Mouse (Mus musculus): Measurements from ENCODE around the gene Ank2. TPM values are rescaled to one million over a fixed set of nuclear protein-coding genes. Genes with fewer than 3 reads are reported as not detected.
"Not testable (repeated sequence)": the region's sequence is repeated elsewhere in the genome, so short reads cannot be mapped to it uniquely, and the experiment has no call there.

The Ank2 gene
- total RNA-seq, 2 experiments from 2014 or later = 730 to 767 TPM

GRCm38 (mm10) chr3:127513699-127514098 is 14.5 kb upstream of the Ank2 start:
- TF ChIP-seq CTCF (conservative IDR thresholded peaks at IDR 0.05) = no peak
- no peak for DNase-seq (ENCODE audit: low spot score in 2 of 2)
- Histone ChIP-seq H3K27ac (no peak overlapping the region), H3K4me3 (no peak overlapping the region)

GRCm38 (mm10) chr3:127512794-127513335 is 13.7 kb upstream of the Ank2 start:
- no peak for TF ChIP-seq CTCF (conservative IDR thresholded peaks at IDR 0.05)
- no peak for DNase-seq (ENCODE audit: low spot score in 2 of 2)
- no peak overlapping the region for H3K27ac ChIP-seq
- no peak overlapping the region for H3K4me3 ChIP-seq

GRCm38 (mm10) chr3:127511786-127512746 is 12.9 kb upstream of the Ank2 start:
- Histone ChIP-seq H3K27ac (no peak overlapping the region), H3K4me3 (no peak overlapping the region)
- TF ChIP-seq CTCF (conservative IDR thresholded peaks at IDR 0.05) = no peak
- DNase-seq (ENCODE audit: low spot score in 2 of 2) = no peak

- no peak for DNase-seq (ENCODE audit: low spot score in 2 of 2)
- no peak overlapping the region for H3K27ac ChIP-seq
- no peak overlapping the region for H3K4me3 ChIP-seq
- no peak for TF ChIP-seq CTCF (conservative IDR thresholded peaks at IDR 0.05)
These were observed 9.0 kb upstream of the Ank2 start for GRCm38 (mm10) chr3:127507878-127508783.

- peak overlapping the region; percentile 87 for H3K27ac ChIP-seq
- DNase-seq (ENCODE audit: low spot score in 2 of 2) = peak in 1 of 2 experiments; percentile 21
- no peak for TF ChIP-seq CTCF (conservative IDR thresholded peaks at IDR 0.05)
- H3K4me3 ChIP-seq = peak overlapping the region; percentile 87
These were observed 881 bp downstream of the Ank2 start for GRCm38 (mm10) chr3:127498197-127498741.

- no peak for DNase-seq (ENCODE audit: low spot score in 2 of 2)
- no peak for TF ChIP-seq CTCF (conservative IDR thresholded peaks at IDR 0.05)
- Histone ChIP-seq H3K4me3 (no peak overlapping the region), H3K27ac (no peak overlapping the region)
These were observed 6.5 kb downstream of the Ank2 start for GRCm38 (mm10) chr3:127492663-127493062.

GRCm38 (mm10) chr3:127487302-127487701 is 11.8 kb downstream of the Ank2 start:
- no peak for TF ChIP-seq CTCF (conservative IDR thresholded peaks at IDR 0.05)
- no peak overlapping the region for H3K27ac ChIP-seq

GRCm38 (mm10) chr3:127485174-127485573 is 14.0 kb downstream of the Ank2 start:
- DNase-seq (ENCODE audit: low spot score in 2 of 2) = peak; percentile 33 to 72
- H3K27ac ChIP-seq = no peak overlapping the region
- no peak for TF ChIP-seq CTCF (conservative IDR thresholded peaks at IDR 0.05)

More at GRCm38 (mm10) chr3:127487302-127487701, 11.8 kb downstream of the Ank2 start:
- no peak for DNase-seq (ENCODE audit: low spot score in 2 of 2)
- no peak overlapping the region for H3K4me3 ChIP-seq

GRCm38 (mm10) chr3:127481658-127482057 is 17.5 kb downstream of the Ank2 start:
- no peak for TF ChIP-seq CTCF (conservative IDR thresholded peaks at IDR 0.05)
- DNase-seq (ENCODE audit: low spot score in 2 of 2) = no peak
- no peak overlapping the region for H3K4me3 ChIP-seq

More at GRCm38 (mm10) chr3:127485174-127485573, 14.0 kb downstream of the Ank2 start:
- H3K4me3 ChIP-seq = no peak overlapping the region

GRCm38 (mm10) chr3:127480369-127480768 is 18.8 kb downstream of the Ank2 start:
- not testable (repeated sequence) for H3K27ac ChIP-seq; DNase-seq (ENCODE audit: low spot score in 2 of 2); H3K4me3 ChIP-seq

More at GRCm38 (mm10) chr3:127481658-127482057, 17.5 kb downstream of the Ank2 start:
- H3K27ac ChIP-seq = no peak overlapping the region

- Histone ChIP-seq H3K27ac (no peak overlapping the region), H3K4me3 (no peak overlapping the region)
- DNase-seq (ENCODE audit: low spot score in 2 of 2) = no peak
- no peak for TF ChIP-seq CTCF (conservative IDR thresholded peaks at IDR 0.05)
These were observed 25.0 kb downstream of the Ank2 start for GRCm38 (mm10) chr3:127474115-127474514.

GRCm38 (mm10) chr3:127469164-127469752 is 29.9 kb downstream of the Ank2 start:
- H3K4me3 ChIP-seq = no peak overlapping the region

More at GRCm38 (mm10) chr3:127469164-127469752, 29.9 kb downstream of the Ank2 start:
- TF ChIP-seq CTCF (conservative IDR thresholded peaks at IDR 0.05) = no peak
- DNase-seq (ENCODE audit: low spot score in 2 of 2) = no peak
- peak overlapping the region; percentile 36; the same call in 1 of the 2 replicates for H3K27ac ChIP-seq
